Comparison of ENCODE assay signal across 8 mouse cellular contexts in the genomic region with DNA sequence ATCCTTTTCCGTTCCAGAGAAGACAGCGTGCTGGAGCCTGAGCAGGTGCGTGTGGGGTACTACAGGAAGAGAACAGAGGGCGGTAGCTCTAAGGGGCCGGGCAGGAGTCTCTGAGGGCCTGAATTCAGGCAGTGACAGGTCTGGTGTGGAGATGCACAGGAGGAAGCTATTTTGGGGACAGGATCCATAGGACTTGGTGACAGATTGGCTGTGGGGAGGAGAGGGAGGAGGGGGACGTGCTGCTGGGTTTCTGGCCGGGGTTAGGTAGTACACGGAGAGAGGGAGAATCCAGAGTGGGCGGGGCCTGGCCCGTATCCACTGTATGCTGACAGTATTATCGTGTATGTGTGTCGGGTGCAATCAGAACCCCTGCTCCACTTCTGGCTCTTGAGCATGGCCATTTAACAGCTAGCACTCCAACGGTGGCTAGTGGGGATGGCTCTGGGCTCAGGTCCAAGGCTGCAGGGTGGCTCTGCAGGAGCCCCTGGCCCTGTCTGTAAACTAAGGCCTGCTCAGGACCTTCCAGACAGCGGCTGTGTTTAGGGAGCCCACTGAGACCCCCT. TPM values are rescaled to one million over a fixed set of nuclear protein-coding genes. Genes with fewer than 3 reads are reported as not detected.
A peak's percentile ranks its signal among the peaks of the same experiment; 100 is the strongest.
DNase-seq lines count a peak whose midpoint lies in the region; ATAC-seq and TF ChIP-seq lines count a peak whose summit lies in the region.

No protein-coding gene starts in this region.

- 19% methylated on average over 14 of the region's 14 CpGs for WGBS in kidney, embryonic 15.5 days
- WGBS in heart, adult 2 months: 7% methylated on average over 14 of the region's 14 CpGs

- intact Hi-C loops in heart, adult 2 months (cut with DNase I): no loop called here

- no peak for TF ChIP-seq EP300 in heart, adult 2 months (IDR thresholded peaks at IDR 0.05; ENCODE audit: insufficient read depth, low read depth, low read length)

- no peak overlapping the region for H3K27ac ChIP-seq in kidney, embryonic 15.5 days
- peak overlapping the region; percentile 76 for H3K27ac ChIP-seq in heart, adult 2 months

- no peak overlapping the region for H3K4me3 ChIP-seq in kidney, embryonic 15.5 days (replicated peaks)
- 0 out of 2 replicates have a peak overlapping the region, but pooled peaks have one; percentile 26 for H3K4me3 ChIP-seq in heart, adult 2 months

- H3K36me3 ChIP-seq in kidney, embryonic 15.5 days: no peaks in the 10 kb centered on the region
- H3K36me3 ChIP-seq in heart, adult 2 months (ENCODE audit: control insufficient read depth, insufficient read depth, low read length): no peaks in the 10 kb centered on the region

- H3K9ac ChIP-seq in kidney, embryonic 15.5 days: no peak overlapping the region
- H3K9ac ChIP-seq in heart, adult 2 months (ENCODE audit: low read depth, low read length): no peak overlapping the region

- peak overlapping the region; percentile 21; the same call in 1 of the 2 replicates for H3K4me2 ChIP-seq in kidney, embryonic 15.5 days

- H3K79me2 ChIP-seq in heart, adult 2 months (replicated peaks; ENCODE audit: control insufficient read depth, insufficient read depth, low read length): no peaks in the 10 kb centered on the region

- peaks cover 57% of the 10 kb centered on the region for H3K27me3 ChIP-seq in kidney, embryonic 15.5 days
- H3K27me3 ChIP-seq in heart, adult 2 months (ENCODE audit: control insufficient read depth, insufficient read depth, low read length): no peaks in the 10 kb centered on the region

- no peak for TF ChIP-seq CTCF in heart, adult 2 months (IDR thresholded peaks at IDR 0.05)

- ATAC-seq in kidney, embryonic 15.5 days (replicated peaks; ENCODE audit: low FRiP score): peak; percentile 77

- no peak for DNase-seq in kidney, adult 9 months
- DNase-seq in cerebellum, postnatal 10 days: peak; percentile 96 to 99
- peak; percentile 50 to 77 for DNase-seq in heart, adult 2 months
- peak; percentile 42 to 48 for DNase-seq in layer of hippocampus, postnatal 10 days (ENCODE audit: low spot score in 2 of 2)
- DNase-seq in retina, embryonic 14.5 days (ENCODE audit: low spot score): peak; percentile 59
- DNase-seq in ovary, postnatal 10 days (ENCODE audit: low spot score): no peak
- DNase-seq in adrenal gland, adult 18-20 months (ENCODE audit: low spot score in 2 of 2): no peak

- peaks cover 11% of the 10 kb centered on the region for H3K4me1 ChIP-seq in kidney, embryonic 15.5 days
- no peaks in the 10 kb centered on the region for H3K4me1 ChIP-seq in heart, adult 2 months (ENCODE audit: control insufficient read depth, insufficient read depth, low read length)

- H3K9me3 ChIP-seq in kidney, embryonic 15.5 days (replicated peaks): no peaks in the 10 kb centered on the region

- no peak for TF ChIP-seq POLR2A in heart, adult 2 months (IDR thresholded peaks at IDR 0.05; ENCODE audit: insufficient read depth, low read depth, low read length)

RNA-seq across cellular contexts. Expression of a gene that starts 7.8 kb away (rescaled TPM):
- polyA plus RNA-seq in kidney, embryonic 15.5 days (2015; fragmentation: Nextera tagmentation; extraction: Ambion mirVana): 1.4 and 1.5 TPM in 2 replicates
- total RNA-seq in heart, adult 2 months (2021): 1 to 10 TPM; 1.2 to 1.6 TPM
- 2.3 and 3.7 TPM in 2 replicates for polyA plus RNA-seq in heart, adult 2 months (2012; rRNA removed)
- total RNA-seq in layer of hippocampus, postnatal 10 days (2021): 100 to 1,000 TPM; 191 to 208 TPM
- 1 to 10 TPM; 3.9 to 4.4 TPM for total RNA-seq in adrenal gland, adult 18-20 months (2021)

Comparison
In these comparisons a context has a peak if more than half of its experiments do, and no peak if none do; other contexts are left out.
1. DNase-seq: peak in cerebellum, postnatal 10 days (2 of 2), heart, adult 2 months (2 of 2), layer of hippocampus, postnatal 10 days (2 of 2) and retina, embryonic 14.5 days (single experiment); none in kidney, adult 9 months (single experiment), ovary, postnatal 10 days (single experiment) and adrenal gland, adult 18-20 months (0 of 2).
2. RNA of a gene that starts 7.8 kb away (total RNA-seq): 191 to 208 TPM in layer of hippocampus, postnatal 10 days; 3.9 to 4.4 TPM in adrenal gland, adult 18-20 months and 1.2 to 1.6 TPM in heart, adult 2 months; every median in the first group is over 10 times any median in the second.